Mouse (Mus musculus) C2C12 (cell line): Measurements from ENCODE around the gene Top3a.

Experiments used
- CEBPB ChIP-seq: IDR thresholded peaks from one replicate; pipeline ENCODE4 v1.6.1; 2011; ENCODE audit warnings: low read depth, mild to moderate bottlenecking, control low read depth, moderate library complexity
- CTCF ChIP-seq: IDR thresholded peaks from one replicate; pipeline ENCODE4 v1.5.1; 2011; ENCODE audit not compliant: control insufficient read depth, insufficient read depth, insufficient read length
- FOSL1 ChIP-seq: IDR thresholded peaks from one replicate; pipeline ENCODE4 v1.8.0; 2011; ENCODE audit warnings: mild to moderate bottlenecking, low read length; ENCODE audit not compliant: poor library complexity, insufficient read depth, severe bottlenecking
- MAX ChIP-seq: IDR thresholded peaks from one replicate; pipeline ENCODE4 v1.6.1; 2011; ENCODE audit warnings: mild to moderate bottlenecking, control low read depth
- MYOD1 ChIP-seq: IDR thresholded peaks from one replicate; pipeline ENCODE4 v1.6.1; 2011; ENCODE audit warnings: low read depth; ENCODE audit not compliant: control insufficient read depth, insufficient read length
- MYOG ChIP-seq: IDR thresholded peaks from one replicate; pipeline ENCODE4 v1.6.1; 2011; ENCODE audit not compliant: control insufficient read depth, insufficient read length; ENCODE audit errors: extremely low read depth
- USF1 ChIP-seq: IDR thresholded peaks from one replicate; pipeline ENCODE4 v1.6.1; 2011; ENCODE audit warnings: low read depth, mild to moderate bottlenecking, control low read depth, moderate library complexity

GRCm38 (mm10) chr11:60825191-60825590 lies 48.0 kb upstream of the Top3a start:
- TF ChIP-seq CTCF (no peak), USF1 (no peak), MAX (no peak), MYOD1 (no peak), FOSL1 (no peak), CEBPB (no peak), MYOG (no peak)
